Mouse (Mus musculus): ENCODE data around the gene Vps13d.

Vps13d gene

GRCm38 (mm10) chr4:145037006-145037405 lies 157.8 kb downstream of the Vps13d start:
- DNase-seq (ENCODE audit: low read depth, low spot score), result no peak

- no peak for DNase-seq (ENCODE audit: low read depth, low spot score)
Observed at GRCm38 (mm10) chr4:145035450-145035849, 159.4 kb downstream of the Vps13d start.

- DNase-seq (ENCODE audit: low read depth, low spot score), result no peak
Observed at GRCm38 (mm10) chr4:145034506-145035243, 160.1 kb downstream of the Vps13d start.

GRCm38 (mm10) chr4:145033392-145033791 lies 161.4 kb downstream of the Vps13d start:
- no peak for DNase-seq (ENCODE audit: low read depth, low spot score)

- no peak for DNase-seq (ENCODE audit: low read depth, low spot score)
Observed at GRCm38 (mm10) chr4:145032637-145033036, 162.2 kb downstream of the Vps13d start.

- DNase-seq (ENCODE audit: low read depth, low spot score), result no peak
Observed at GRCm38 (mm10) chr4:145031510-145031909, 163.3 kb downstream of the Vps13d start.

- DNase-seq (ENCODE audit: low read depth, low spot score), result no peak
Observed at GRCm38 (mm10) chr4:145026449-145026851, 168.4 kb downstream of the Vps13d start.

- DNase-seq (ENCODE audit: low read depth, low spot score), result no peak
Observed at GRCm38 (mm10) chr4:145025409-145025762, 169.4 kb downstream of the Vps13d start.

- no peak for DNase-seq (ENCODE audit: low read depth, low spot score)
Observed at GRCm38 (mm10) chr4:145024694-145025408, 170.0 kb downstream of the Vps13d start.

GRCm38 (mm10) chr4:145023911-145024310 lies 170.9 kb downstream of the Vps13d start:
- DNase-seq (ENCODE audit: low read depth, low spot score), result no peak

- DNase-seq (ENCODE audit: low read depth, low spot score), result no peak
Observed at GRCm38 (mm10) chr4:145022815-145023214, 172.0 kb downstream of the Vps13d start.

- DNase-seq (ENCODE audit: low read depth, low spot score), result no peak
Observed at GRCm38 (mm10) chr4:145022211-145022610, 172.6 kb downstream of the Vps13d start.

GRCm38 (mm10) chr4:145020383-145020782 lies 174.4 kb downstream of the Vps13d start:
- no peak for DNase-seq (ENCODE audit: low read depth, low spot score)

GRCm38 (mm10) chr4:145019121-145019714 lies 175.6 kb downstream of the Vps13d start:
- DNase-seq (ENCODE audit: low read depth, low spot score), result no peak

- DNase-seq (ENCODE audit: low read depth, low spot score), result no peak
Observed at GRCm38 (mm10) chr4:145017745-145018144, 177.1 kb downstream of the Vps13d start.

GRCm38 (mm10) chr4:145016669-145017068 lies 178.1 kb downstream of the Vps13d start:
- no peak for DNase-seq (ENCODE audit: low read depth, low spot score)

- DNase-seq (ENCODE audit: low read depth, low spot score), result no peak
Observed at GRCm38 (mm10) chr4:145014632-145014960, 180.2 kb downstream of the Vps13d start.

- DNase-seq (ENCODE audit: low read depth, low spot score), result no peak
Observed at GRCm38 (mm10) chr4:145013760-145014631, 180.8 kb downstream of the Vps13d start.

- DNase-seq (ENCODE audit: low read depth, low spot score), result no peak
Observed at GRCm38 (mm10) chr4:145013187-145013586, 181.6 kb downstream of the Vps13d start.

GRCm38 (mm10) chr4:145011156-145011555 lies 183.6 kb downstream of the Vps13d start:
- DNase-seq (ENCODE audit: low read depth, low spot score), result no peak

GRCm38 (mm10) chr4:145009934-145010333 lies 184.9 kb downstream of the Vps13d start:
- DNase-seq (ENCODE audit: low read depth, low spot score), result no peak

GRCm38 (mm10) chr4:145009437-145009836 lies 185.4 kb downstream of the Vps13d start:
- no peak for DNase-seq (ENCODE audit: low read depth, low spot score)

Measured in A20 (cell line).